Comparison of ENCODE assay signal across 16 mouse cellular contexts in the genomic region with DNA sequence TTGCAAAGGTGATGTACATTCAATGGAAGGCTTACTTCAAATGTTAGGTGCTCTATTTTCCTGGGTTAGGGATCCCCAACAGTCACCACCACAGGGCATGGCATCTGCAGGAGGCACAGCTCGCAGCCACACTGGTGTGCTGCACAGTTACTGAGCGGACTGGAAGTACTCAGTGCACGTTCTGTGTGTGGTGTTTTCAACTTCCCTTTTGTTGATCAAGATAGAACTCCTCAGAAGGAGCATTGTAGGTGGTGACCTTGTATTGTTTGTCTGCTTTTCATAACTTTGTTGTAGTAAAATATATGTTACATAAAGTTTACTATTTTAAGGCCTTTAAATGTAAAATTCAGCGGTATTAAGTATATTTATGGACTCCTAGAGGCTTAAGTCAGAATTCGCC. TPM values are rescaled to one million over a fixed set of nuclear protein-coding genes. Genes with fewer than 3 reads are reported as not detected.
"Had no signal": no experiment of that assay in that cellular context is flagged by ENCODE, and none has a peak within 500 bp of the region (broad histone marks: within the 10 kb centered on the region; RNA-seq: fewer than 3 reads in every experiment).

No protein-coding gene starts in this region.

- H3K4me3 ChIP-seq: neural tube, embryonic 15.5 days; stomach, embryonic 15.5 days had no signal

- H3K4me1 ChIP-seq: neural tube, embryonic 15.5 days; stomach, embryonic 15.5 days had no signal

- H3K9me3 ChIP-seq: neural tube, embryonic 15.5 days; stomach, embryonic 15.5 days had no signal

- H3K9ac ChIP-seq: neural tube, embryonic 15.5 days; stomach, embryonic 15.5 days had no signal

- H3K27me3 ChIP-seq: neural tube, embryonic 15.5 days; stomach, embryonic 15.5 days had no signal

- H3K36me3 ChIP-seq: neural tube, embryonic 15.5 days; stomach, embryonic 15.5 days had no signal

- DNase-seq: retina, postnatal 1 day; right cerebral cortex, adult 18-20 months; right cerebral cortex, postnatal 14 days; right cerebral cortex, postnatal 25 days; right cerebral cortex, postnatal 4 days; spleen, adult 18-20 months; thymus, adult 18-20 months; thymus, adult 2 months; thymus, postnatal 14 days; thymus, postnatal 25 days; thymus, postnatal 36 days; thymus, postnatal 4 days had no signal

- H3K27ac ChIP-seq: neural tube, embryonic 15.5 days; stomach, embryonic 15.5 days; stomach, postnatal 0 days had no signal

RNA-seq across cellular contexts. Expression of gene Samd4, which starts 19.7 kb away (rescaled TPM):
- total RNA-seq: neutrophil, adult 5-6 weeks had no signal
